Mouse (Mus musculus) embryonic facial prominence, embryonic 14.5 days (tissue): ENCODE data around the gene Sh3rf1. TPM values are rescaled to one million over a fixed set of nuclear protein-coding genes. Genes with fewer than 3 reads are reported as not detected.

Experiments used
- ATAC-seq: fragments of 200-750 bp; cut with Nextera tagmentation; 2 replicates; pipeline ENCODE4 v1.8.0; 2017; ENCODE audit warnings: low read depth, moderate number of reproducible peaks, moderate TSS enrichment
- DNase-seq: peaks from one replicate; pipeline ENCODE4 v3.0.0-alpha.2; 2015; ENCODE audit warnings: low spot score
- H3K27ac ChIP-seq: fragments of 300-500 bp; sonication (generic); replicated peaks from 2 replicates; pipeline ENCODE4 v1.5.1; 2014; ENCODE audit warnings: low read depth, mild to moderate bottlenecking, low read length, moderate library complexity
- H3K27me3 ChIP-seq: fragments of 300-500 bp; sonication (generic); replicated peaks from 2 replicates; pipeline ENCODE4 v1.6.1; 2014; ENCODE audit warnings: low read length; ENCODE audit not compliant: control insufficient read depth, insufficient read depth
- H3K36me3 ChIP-seq: fragments of 300-500 bp; sonication (generic); 2 replicates; pipeline ENCODE4 v1.6.1; 2014; ENCODE audit warnings: low read length, mixed read lengths; ENCODE audit not compliant: control insufficient read depth, insufficient read depth
- H3K4me1 ChIP-seq: fragments of 300-500 bp; sonication (generic); 2 replicates; pipeline ENCODE4 v1.6.1; 2014; ENCODE audit warnings: antibody characterized with exemption, low read length; ENCODE audit not compliant: control insufficient read depth, insufficient read depth
- H3K4me2 ChIP-seq: fragments of 300-500 bp; sonication (generic); 2 replicates; pipeline ENCODE4 v1.6.1; 2014; ENCODE audit warnings: low read depth, mild to moderate bottlenecking, low read length, moderate library complexity, mixed read lengths
- H3K4me3 ChIP-seq: fragments of 300-500 bp; sonication (generic); 2 replicates; pipeline ENCODE4 v1.5.1; 2014; ENCODE audit warnings: low read depth, mild to moderate bottlenecking, low read length
- H3K9ac ChIP-seq: fragments of 300-500 bp; sonication (generic); 2 replicates; pipeline ENCODE4 v1.6.1; 2014; ENCODE audit warnings: low read depth, mild to moderate bottlenecking, low read length, moderate library complexity, mixed read lengths
- H3K9me3 ChIP-seq: fragments of 300-500 bp; sonication (generic); 2 replicates; pipeline ENCODE4 v1.6.1; 2016; ENCODE audit warnings: low read length; ENCODE audit not compliant: control insufficient read depth
- WGBS: fragments of 180-500 bp; shearing (Covaris S2); extraction: QIAGEN DNeasy Blood & Tissue Kit; methylation state at CpG from one replicate; pipeline ENCODE4 v1.1.7; 2014; 5-methylcytosine and 5-hydroxymethylcytosine counted together
- polyA plus RNA-seq: library from polyadenylated mRNA; unstranded; fragments of >200 nt; fragmentation: Nextera tagmentation; extraction: Ambion mirVana; gene quantifications from 2 replicates; pipeline ENCODE4 v1.2.1, GENCODE M21; 2014

Sh3rf1 gene
- polyA plus RNA-seq, 1 experiment from 2014 or later = 10.5 TPM

DNA sequence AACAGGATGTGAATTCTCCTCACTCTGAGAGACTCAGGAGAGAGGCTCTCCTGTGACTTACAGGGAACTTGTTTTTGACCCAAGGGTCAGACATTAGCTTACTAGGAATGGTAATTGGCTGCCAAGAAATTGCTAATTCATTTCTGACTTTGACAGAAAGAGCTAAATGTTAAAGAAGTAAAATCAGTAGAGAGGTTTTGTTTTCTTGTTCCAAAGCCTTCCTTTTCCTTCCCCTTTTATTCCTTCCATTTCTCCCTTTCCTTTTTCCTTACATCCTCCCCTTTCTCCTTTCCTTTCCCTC, 213.6 kb downstream of the Sh3rf1 start:
- no peak overlapping the region for H3K4me3 ChIP-seq
- no peak for ATAC-seq
- no peaks in the 10 kb centered on the region for H3K36me3 ChIP-seq
- H3K27ac ChIP-seq = no peak overlapping the region
- H3K27me3 ChIP-seq = no peaks in the 10 kb centered on the region
- H3K9ac ChIP-seq = no peak overlapping the region
- no peak overlapping the region for H3K4me2 ChIP-seq
- no peak for DNase-seq
- H3K9me3 ChIP-seq = peaks cover 19% of the 10 kb centered on the region; the same call in 1 of the 2 replicates
- H3K4me1 ChIP-seq = no peaks in the 10 kb centered on the region

GRCm38 (mm10) chr8:61442988-61443387, 219.3 kb downstream of the Sh3rf1 start:
- no peaks in the 10 kb centered on the region for H3K27me3 ChIP-seq
- 87% methylated on average over 3 of the region's 3 CpGs for WGBS

GRCm38 (mm10) chr8:61444358-61444757, 220.7 kb downstream of the Sh3rf1 start:
- Histone ChIP-seq H3K4me3 (no peak overlapping the region), H3K9ac (no peak overlapping the region), H3K27ac (no peak overlapping the region), H3K4me2 (no peak overlapping the region), H3K4me1 (no peaks in the 10 kb centered on the region; the same call in 1 of the 2 replicates), H3K27me3 (no peaks in the 10 kb centered on the region), H3K36me3 (no peaks in the 10 kb centered on the region), H3K9me3 (peaks cover 10% of the 10 kb centered on the region; the same call in 1 of the 2 replicates)
- no peak for ATAC-seq
- no peak for DNase-seq
- WGBS = 46% methylated on average over 3 of the region's 3 CpGs

More at GRCm38 (mm10) chr8:61442988-61443387, 219.3 kb downstream of the Sh3rf1 start:
- no peak overlapping the region for H3K4me3 ChIP-seq
- DNase-seq (no peak), ATAC-seq (no peak)
- H3K9me3 ChIP-seq = peaks cover 19% of the 10 kb centered on the region; the same call in 1 of the 2 replicates
- H3K9ac ChIP-seq = no peak overlapping the region
- no peaks in the 10 kb centered on the region for H3K36me3 ChIP-seq
- H3K27ac ChIP-seq = no peak overlapping the region
- H3K4me1 ChIP-seq = no peaks in the 10 kb centered on the region; the same call in 1 of the 2 replicates
- no peak overlapping the region for H3K4me2 ChIP-seq

Other genes starting within 250 kb of the Sh3rf1 start
- 16.9 and 18.2 TPM in 2 replicates for gene Clcn3, start 240.6 kb upstream of the Sh3rf1 start, polyA plus RNA-seq
- 23.0 and 23.3 TPM in 2 replicates for gene Nek1, start 230.7 kb upstream of the Sh3rf1 start, polyA plus RNA-seq